In genomic region chr3:101516781-101517499, GRCm38 (mm10) we compare ENCODE assay signal across 8 mouse cellular contexts.
DNase-seq lines count a peak whose midpoint lies in the region; ATAC-seq lines count a peak whose summit lies in the region.

No protein-coding gene starts in this region.

- peak overlapping the region; percentile 63 for H3K27ac ChIP-seq in hindbrain, embryonic 10.5 days
- H3K27ac ChIP-seq in hindbrain, embryonic 11.5 days (ENCODE audit: low read depth, low read length) = no peak overlapping the region
- H3K27ac ChIP-seq in forebrain, embryonic 14.5 days (ENCODE audit: low read depth, low read length) = no peak overlapping the region
- H3K27ac ChIP-seq in midbrain, embryonic 13.5 days = peak overlapping the region; percentile 15; the same call in 1 of the 2 replicates

- H3K9ac ChIP-seq in hindbrain, embryonic 11.5 days (ENCODE audit: low read depth, low read length) = no peak overlapping the region
- H3K9ac ChIP-seq in forebrain, embryonic 14.5 days (ENCODE audit: low read length) = no peak overlapping the region
- H3K9ac ChIP-seq in midbrain, embryonic 13.5 days (replicated peaks) = no peak overlapping the region

- no peak for ATAC-seq in hindbrain, embryonic 11.5 days (ENCODE audit: low FRiP score)
- ATAC-seq in forebrain, embryonic 14.5 days = peak; percentile 40; the same call in 1 of the 2 replicates
- peak; percentile 52 for ATAC-seq in midbrain, embryonic 13.5 days

- H3K27me3 ChIP-seq in hindbrain, embryonic 10.5 days (ENCODE audit: insufficient read depth, poor library complexity, severe bottlenecking) = no peaks in the 10 kb centered on the region
- H3K27me3 ChIP-seq in hindbrain, embryonic 11.5 days (ENCODE audit: control insufficient read depth, insufficient read depth, low read length) = no peaks in the 10 kb centered on the region
- H3K27me3 ChIP-seq in forebrain, embryonic 14.5 days (replicated peaks; ENCODE audit: control insufficient read depth, insufficient read depth, low read length) = no peaks in the 10 kb centered on the region
- no peaks in the 10 kb centered on the region for H3K27me3 ChIP-seq in midbrain, embryonic 13.5 days

- no peak for DNase-seq in hindbrain, embryonic 10.5 days (ENCODE audit: low spot score)
- DNase-seq in hindbrain, embryonic 11.5 days (ENCODE audit: low spot score) = no peak
- peak; percentile 41 for DNase-seq in forebrain, embryonic 14.5 days (ENCODE audit: low spot score)
- peak; percentile 64 to 81 for DNase-seq in kidney, postnatal 4 days
- DNase-seq in spleen, postnatal 4 days (ENCODE audit: low spot score in 2 of 2) = no peak
- no peak for DNase-seq in gastrocnemius, postnatal 25 days
- DNase-seq in thymus, postnatal 25 days = no peak

- 65% methylated on average over 15 of the region's 15 CpGs for WGBS in hindbrain, embryonic 10.5 days
- WGBS in hindbrain, embryonic 11.5 days = 54% methylated on average over 15 of the region's 15 CpGs
- WGBS in forebrain, embryonic 14.5 days = 53% methylated on average over 15 of the region's 15 CpGs
- WGBS in midbrain, embryonic 13.5 days = 55% methylated on average over 15 of the region's 15 CpGs

- no peaks in the 10 kb centered on the region for H3K9me3 ChIP-seq in hindbrain, embryonic 10.5 days
- no peaks in the 10 kb centered on the region for H3K9me3 ChIP-seq in hindbrain, embryonic 11.5 days (ENCODE audit: control insufficient read depth, low read length)
- H3K9me3 ChIP-seq in forebrain, embryonic 14.5 days (replicated peaks; ENCODE audit: control insufficient read depth, low read length) = no peaks in the 10 kb centered on the region
- no peaks in the 10 kb centered on the region for H3K9me3 ChIP-seq in midbrain, embryonic 13.5 days

- H3K4me3 ChIP-seq in hindbrain, embryonic 10.5 days = no peak overlapping the region
- H3K4me3 ChIP-seq in hindbrain, embryonic 11.5 days (ENCODE audit: low read depth, low read length) = no peak overlapping the region
- H3K4me3 ChIP-seq in forebrain, embryonic 14.5 days (ENCODE audit: low read depth, low read length) = no peak overlapping the region
- H3K4me3 ChIP-seq in midbrain, embryonic 13.5 days (replicated peaks) = no peak overlapping the region

- H3K4me1 ChIP-seq in hindbrain, embryonic 10.5 days (replicated peaks) = peaks cover 39% of the 10 kb centered on the region
- no peaks in the 10 kb centered on the region for H3K4me1 ChIP-seq in hindbrain, embryonic 11.5 days (replicated peaks; ENCODE audit: control insufficient read depth, insufficient read depth, low read length)
- peaks cover 12% of the 10 kb centered on the region for H3K4me1 ChIP-seq in forebrain, embryonic 14.5 days (ENCODE audit: control insufficient read depth, insufficient read depth, low read length)
- peaks cover 31% of the 10 kb centered on the region for H3K4me1 ChIP-seq in midbrain, embryonic 13.5 days (replicated peaks)

- no peaks in the 10 kb centered on the region for H3K36me3 ChIP-seq in hindbrain, embryonic 10.5 days
- no peaks in the 10 kb centered on the region for H3K36me3 ChIP-seq in hindbrain, embryonic 11.5 days (ENCODE audit: control insufficient read depth, insufficient read depth, low read length)
- H3K36me3 ChIP-seq in forebrain, embryonic 14.5 days (ENCODE audit: control insufficient read depth, insufficient read depth, low read length) = no peaks in the 10 kb centered on the region
- H3K36me3 ChIP-seq in midbrain, embryonic 13.5 days = no peaks in the 10 kb centered on the region

- no peak overlapping the region for H3K4me2 ChIP-seq in hindbrain, embryonic 11.5 days (replicated peaks; ENCODE audit: low read depth, low read length)
- no peak overlapping the region for H3K4me2 ChIP-seq in forebrain, embryonic 14.5 days (ENCODE audit: low read length)
- H3K4me2 ChIP-seq in midbrain, embryonic 13.5 days (replicated peaks) = no peak overlapping the region

Comparison
In these comparisons a context has a peak if more than half of its experiments do, and no peak if none do; other contexts are left out.
1. H3K27ac ChIP-seq: peak in hindbrain, embryonic 10.5 days (single experiment) and midbrain, embryonic 13.5 days (single experiment); none in hindbrain, embryonic 11.5 days (single experiment) and forebrain, embryonic 14.5 days (single experiment).
2. DNase-seq: peak in forebrain, embryonic 14.5 days (single experiment) and kidney, postnatal 4 days (2 of 2); none in hindbrain, embryonic 10.5 days (single experiment), hindbrain, embryonic 11.5 days (single experiment), spleen, postnatal 4 days (0 of 2), gastrocnemius, postnatal 25 days (single experiment) and thymus, postnatal 25 days (single experiment).